Mouse (Mus musculus) testis, postnatal 10 days (tissue): ENCODE measurements at regions not wholly inside any gene's neighbourhood (a gene's known extent, or its start where the extent isn't known, plus 50 kb on each side); places are given as distances from the start of the nearest gene placed in this dataset.

Experiments
- DNase-seq: peaks from one replicate; pipeline ENCODE4 v3.0.0; 2021; ENCODE audit warnings: low spot score

DNA sequence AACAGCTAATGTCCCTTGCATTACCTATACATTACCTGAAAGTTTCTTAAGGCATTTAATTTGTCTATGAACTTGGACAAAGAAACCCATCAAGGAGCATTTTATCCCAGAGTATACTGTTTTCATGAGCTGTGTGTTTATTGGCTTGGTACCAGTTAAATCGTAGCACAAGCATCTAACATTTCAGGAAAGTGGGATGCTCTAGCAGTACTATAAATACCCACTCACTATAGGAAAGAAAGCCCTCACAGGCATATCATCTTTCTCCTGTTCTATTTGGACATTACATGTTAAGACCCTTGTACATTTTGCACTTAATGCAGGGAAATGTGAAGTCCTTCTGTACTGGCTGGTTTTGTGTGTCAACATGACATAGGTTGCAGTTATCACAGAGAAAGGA, 163.9 kb downstream of the Ptprc start:
- DNase-seq, result no peak

DNA sequence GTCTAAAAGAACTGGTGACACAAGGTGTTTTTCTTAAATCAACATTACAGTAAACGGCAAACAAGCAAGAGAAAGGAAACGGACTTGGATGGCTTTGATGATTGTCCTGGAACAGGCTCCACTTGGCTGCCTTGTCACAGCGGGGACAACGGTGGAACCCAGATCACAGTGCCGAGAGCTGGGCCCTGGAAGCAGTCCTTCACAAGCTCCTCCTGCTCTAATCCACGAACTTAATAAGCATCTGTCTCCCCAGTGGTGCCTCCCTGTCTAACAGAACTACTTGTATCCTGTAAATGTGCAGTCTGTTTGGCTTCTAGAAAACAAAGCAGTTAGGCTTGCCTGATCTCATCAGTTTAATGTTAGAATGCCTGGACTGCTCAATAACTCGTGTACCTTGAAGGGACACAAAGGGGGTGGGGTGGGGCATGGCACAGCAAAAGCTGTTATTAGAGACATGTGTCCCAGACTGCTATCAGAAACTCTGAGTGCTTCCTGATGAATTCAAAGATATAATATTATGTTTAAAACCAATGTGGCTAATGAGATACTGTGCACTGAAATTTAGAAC, 164.5 kb downstream of the Ptprc start:
- no peak for DNase-seq

DNA sequence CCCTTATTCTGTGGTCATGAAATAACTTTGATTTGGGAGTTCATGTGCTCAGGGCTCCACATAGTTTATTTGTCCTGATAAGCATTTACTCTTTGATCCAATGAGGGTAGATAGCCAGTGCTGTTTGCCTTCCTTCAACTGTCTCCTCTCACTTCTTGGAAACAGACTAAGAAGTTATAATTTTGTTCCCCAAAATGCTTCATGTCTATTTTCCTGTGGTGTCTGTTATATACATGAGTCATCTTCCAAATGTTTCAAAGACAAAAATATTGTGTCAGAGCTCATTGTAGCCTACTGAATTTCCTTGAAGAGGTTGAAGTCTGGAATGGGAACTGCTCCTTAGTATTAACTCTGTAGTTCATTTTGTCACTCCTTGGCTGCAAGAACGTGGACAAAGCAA, 168.7 kb downstream of the Ptprc start:
- no peak for DNase-seq

DNA sequence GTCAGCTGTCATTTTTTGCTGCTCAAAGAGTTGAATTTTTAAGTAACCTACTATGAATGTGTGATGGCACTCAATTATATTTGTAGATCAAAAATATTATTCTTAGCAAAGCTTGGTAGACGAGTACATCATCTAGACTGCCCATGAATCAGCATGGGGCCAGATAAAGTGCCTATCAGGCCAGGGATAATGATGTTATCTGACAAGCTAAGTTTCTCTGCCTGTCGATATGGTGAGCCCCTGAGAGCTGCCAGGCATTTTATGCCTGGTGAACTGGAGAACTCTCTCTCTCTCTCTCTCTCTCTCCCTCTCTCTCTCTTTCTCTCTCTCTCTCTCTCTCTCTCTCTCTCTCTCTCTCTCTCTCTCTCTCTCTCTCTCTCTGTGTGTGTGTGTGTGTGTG, 171.2 kb downstream of the Ptprc start:
- DNase-seq, result no peak

DNA sequence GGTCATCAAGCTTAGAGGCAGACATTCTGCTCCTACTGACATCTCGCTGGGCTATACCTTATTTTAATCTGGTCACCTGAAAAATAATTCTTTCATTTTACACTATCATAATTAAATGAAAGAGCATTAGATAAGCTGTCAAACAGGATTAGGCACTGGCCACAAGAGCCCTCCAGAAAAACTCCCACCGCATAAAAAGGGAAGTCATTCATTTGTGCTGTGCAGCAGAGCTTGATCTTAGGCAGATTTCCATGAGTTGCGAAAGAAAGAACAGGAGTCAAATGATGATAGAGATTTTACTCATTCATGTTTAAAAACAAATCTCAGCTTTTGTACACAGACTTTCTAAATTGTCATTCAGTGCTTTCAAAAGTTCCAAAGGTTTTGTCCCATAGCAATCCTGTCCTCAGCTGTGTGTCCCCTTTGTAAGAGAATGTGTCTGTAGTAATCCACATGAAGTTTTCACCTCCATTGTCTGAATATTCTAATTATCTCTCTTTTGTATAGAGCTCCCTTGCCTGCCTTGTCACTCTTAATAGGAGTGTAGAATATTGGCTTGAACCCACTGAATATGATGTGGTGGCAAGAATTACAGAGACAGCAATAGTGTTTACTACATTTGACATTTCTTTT, 176.1 kb downstream of the Ptprc start:
- no peak for DNase-seq

DNA sequence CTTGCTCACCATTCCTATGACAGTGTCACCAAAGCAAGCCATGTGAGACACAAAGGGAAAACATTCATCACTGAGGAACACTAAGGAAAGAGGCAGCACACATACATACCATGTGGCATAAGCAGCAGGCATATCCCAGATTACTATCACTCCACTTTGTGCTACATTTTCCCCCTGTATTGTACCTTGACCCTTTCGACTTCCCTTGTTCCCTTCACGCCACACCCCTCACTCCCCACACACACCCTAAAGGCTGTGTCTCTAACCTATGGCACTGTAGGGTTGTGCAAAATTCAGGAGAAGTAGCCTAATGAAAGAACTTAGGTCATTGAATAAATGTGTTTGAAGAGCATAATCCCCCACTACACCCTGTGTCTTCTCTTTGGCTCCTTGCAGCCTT, 179.5 kb downstream of the Ptprc start:
- DNase-seq, result no peak

DNA sequence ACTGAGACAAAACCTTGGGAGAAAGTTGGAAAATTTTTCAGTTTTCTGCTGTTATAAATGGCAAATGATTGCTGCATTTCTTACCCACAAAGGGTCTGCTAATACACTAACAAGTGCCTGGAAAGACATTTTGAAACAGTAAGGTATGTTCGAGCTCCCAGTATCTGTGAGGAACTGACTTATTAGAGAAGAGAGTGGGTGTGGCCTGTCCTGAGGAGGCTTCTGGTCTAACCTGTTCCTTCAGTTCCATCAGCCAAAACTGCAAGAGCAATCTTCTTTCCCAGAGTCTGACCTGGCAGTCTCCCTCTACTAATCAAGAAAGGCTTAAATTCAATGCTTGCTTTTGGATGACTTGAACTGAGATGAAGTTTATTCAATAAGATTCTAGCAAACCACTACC, 183.6 kb downstream of the Ptprc start:
- no peak for DNase-seq

DNA sequence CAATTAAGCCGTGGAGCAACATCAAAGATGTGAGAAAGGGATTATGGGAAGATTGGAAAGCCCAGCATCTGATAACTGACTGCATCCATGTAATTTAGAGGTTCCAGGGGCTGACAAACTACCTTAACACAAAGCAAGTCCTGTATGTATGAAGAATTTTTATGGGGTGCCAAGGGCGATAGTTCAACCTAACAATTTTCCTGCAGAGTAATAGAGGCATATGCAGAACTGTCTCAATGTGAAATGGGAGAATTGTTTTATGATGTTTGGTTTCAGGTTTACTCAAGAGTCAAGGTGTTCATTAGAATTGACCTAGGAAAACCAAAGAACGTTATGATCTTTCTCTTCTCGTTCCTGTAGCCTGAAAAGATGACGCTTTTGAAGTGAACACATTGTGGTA, 184.1 kb downstream of the Ptprc start:
- no peak for DNase-seq

DNA sequence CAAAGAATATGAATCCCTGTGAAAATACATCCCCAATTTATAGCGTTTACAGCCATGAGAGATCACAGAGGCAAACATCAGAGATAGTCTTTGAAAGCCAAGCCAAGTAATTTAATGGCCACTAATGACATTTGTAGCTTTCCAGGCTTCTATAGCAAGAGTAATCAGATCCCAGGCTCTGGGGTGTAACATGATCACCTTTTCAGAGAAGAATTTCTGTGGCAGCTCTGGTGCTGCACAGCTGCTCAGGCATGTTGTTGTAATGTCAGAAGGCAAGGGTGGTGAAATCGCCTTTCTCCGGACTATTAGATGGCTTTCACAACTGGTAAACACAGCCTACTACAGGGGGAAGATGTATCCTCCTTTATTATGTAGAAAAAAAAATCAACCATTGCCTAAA, 202.1 kb downstream of the Ptprc start:
- no peak for DNase-seq

DNA sequence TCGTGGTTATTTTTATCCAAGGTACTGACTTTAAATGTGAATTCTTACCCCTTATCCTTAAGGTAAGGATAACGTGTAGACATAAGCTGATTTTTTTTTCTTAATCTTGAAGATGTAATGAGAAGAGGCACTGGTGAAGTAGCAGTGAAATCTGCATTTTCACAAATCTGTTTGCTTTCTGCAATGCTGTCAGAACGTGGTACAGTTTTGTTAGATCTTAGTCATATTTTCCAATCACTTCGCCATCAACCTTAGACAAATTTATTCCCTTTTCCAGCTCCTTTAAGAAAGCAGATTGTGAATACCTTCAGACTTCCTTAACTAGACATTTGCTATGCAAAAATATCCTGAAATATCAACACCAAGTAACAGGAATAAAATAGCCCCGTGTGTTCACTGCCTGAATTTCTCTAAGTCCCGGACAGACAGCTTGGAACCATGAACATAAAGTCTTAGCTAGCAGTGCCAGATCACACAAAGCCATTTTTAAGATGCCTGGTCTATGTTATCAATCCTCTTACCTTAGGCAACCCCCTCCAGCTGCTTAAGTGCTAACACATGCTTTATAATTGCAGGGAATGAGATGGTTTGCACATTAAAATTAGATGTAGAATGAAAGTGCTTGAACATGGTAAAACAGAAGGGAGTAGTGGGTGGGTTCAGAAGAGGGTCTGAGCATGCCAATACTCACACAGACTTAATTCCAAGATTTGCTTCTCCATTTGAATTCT, 202.7 kb downstream of the Ptprc start:
- DNase-seq, result no peak

DNA sequence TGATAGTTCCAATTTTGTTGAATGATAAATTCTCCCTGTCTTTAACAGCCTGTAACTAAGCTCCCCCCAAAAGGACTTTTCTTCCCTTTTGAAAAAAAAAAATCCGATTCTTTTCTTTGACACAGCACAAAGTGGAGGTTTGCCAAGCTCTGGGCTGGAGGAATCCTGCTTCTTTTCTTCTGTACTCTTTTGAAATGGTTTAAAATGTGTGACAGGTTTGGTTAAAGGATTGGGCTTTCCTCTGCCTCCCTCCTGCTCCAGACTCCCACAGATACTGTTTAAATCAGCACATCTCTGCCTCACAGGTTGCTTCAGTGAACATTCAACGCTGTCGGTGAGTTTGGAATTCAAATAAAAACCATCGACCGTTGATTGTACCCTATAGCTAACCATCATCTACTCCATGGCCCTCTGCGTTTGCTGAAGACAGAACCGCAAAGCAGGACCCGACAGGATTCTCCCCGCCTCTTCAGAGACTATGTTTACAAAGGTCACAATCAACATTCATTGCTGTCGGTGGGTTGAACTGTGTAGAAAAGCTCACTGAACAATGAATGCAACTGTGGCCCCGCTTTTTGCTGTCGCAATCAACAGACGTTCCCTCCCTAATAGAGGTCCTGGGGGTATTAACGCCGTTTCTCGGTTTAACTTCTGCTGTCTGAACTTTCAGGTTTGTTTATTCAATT, 209.2 kb downstream of the Ptprc start:
- no peak for DNase-seq

DNA sequence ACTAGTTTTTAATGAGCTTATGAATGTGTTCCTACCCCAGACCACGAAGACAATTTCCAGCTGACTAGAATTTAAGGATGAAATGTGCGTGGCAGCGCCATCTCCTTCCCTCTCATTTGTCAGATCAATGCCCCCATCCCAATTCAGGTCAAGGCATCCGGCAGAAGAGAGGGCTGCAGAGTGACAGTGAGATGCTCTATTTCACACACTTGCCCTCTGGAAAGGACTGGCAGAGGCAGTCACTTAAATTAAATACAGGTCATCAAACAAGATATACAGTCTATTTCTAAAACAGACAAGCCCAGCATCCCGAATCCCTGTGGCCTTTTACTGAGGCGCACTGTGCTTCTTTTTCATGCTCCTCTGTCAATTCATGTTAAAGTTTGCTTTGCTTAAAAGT, 211.9 kb downstream of the Ptprc start:
- no peak for DNase-seq

DNA sequence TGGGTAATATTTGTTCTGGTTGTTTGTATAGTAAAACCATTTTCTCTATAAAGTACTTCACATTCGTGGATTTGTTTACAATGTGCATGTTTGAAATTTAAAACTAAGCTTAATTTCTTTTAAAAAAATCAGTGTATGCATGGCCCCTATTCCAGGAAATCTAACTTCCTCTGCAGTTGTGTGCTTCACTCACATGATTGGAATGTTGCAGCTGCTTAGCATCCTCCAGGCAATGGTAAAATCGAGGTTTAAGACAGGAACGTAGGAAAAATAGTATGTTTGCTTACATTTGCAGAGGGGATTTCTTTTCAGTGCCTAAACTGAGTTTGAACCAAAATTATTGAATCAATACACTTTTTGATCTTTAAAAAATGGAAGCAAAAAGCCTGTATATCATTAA, 217.5 kb downstream of the Ptprc start:
- no peak for DNase-seq

DNA sequence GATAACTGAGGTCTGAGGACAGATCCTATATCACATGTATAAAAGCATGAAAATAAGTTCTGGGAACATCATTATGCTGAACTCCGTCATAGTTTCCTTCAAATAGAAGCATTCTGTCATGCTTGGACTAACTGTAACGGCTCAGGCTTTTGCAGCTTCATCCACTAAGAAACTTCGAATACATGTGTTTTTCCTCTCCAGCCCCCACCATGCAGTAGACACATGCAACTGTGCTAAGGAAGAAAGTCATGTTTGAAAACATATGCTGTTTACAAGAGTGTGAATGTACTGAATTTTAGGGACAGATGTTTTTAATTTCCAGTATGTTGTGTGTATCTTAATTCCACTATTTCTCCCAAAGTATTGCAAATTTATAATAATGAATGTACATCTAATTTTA, 219.5 kb downstream of the Ptprc start:
- no peak for DNase-seq

DNA sequence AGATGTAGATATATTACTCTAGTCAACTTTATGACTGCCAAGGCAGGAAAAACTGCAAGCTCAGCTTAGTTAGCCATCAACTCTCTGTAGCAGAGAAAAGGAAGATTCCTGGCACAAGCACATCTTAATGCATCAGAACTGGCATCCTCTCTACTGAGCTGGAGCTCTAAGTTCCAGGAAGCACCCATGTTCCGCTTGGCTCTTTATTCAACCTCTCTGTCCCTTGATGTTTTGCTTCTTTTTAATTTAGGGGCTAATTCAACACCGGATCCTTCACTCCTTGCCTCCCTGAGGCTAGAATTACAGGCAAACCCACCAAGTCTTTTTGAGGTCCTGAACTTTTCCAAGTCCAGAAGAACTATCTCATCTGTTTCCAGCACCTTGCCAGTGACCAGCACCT, 220.4 kb downstream of the Ptprc start:
- no peak for DNase-seq

DNA sequence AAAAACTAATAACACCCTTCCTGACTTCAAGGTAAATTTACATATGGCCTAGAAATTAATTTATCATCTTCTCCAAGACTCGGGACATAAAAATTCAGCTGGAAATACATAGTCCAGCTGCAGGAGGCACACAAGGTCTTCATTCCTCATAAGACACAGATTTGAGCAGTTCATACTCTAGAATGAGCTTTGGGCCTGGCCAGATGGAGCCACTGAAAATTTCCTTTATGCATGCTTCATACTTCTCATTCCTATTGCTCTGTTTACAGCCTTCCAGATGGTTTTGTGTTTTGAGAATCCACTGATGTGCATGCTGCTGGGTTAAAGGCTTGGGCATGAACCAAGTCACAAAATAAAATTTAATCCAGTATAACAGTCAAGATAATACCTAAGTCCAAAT, 222.1 kb downstream of the Ptprc start:
- DNase-seq, result no peak

DNA sequence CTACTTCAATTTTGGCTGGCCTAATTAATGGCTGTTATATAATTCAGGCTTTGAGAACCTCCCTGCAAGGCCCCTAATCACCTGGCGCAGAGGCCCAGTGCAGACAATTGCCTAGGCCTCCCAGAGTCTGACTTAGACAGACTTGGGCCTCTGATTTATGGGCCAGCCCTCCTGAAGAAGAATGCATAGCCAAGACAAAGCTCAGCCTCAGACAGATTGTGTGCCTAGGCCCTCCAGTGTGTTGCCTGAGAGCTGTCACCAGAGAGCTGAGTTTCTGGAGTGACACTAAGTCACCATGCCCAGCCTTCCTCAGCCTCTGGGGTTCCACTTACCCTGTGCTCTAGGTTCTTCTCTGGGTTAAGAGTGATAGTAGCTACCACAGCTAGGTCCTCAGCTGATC, 222.7 kb downstream of the Ptprc start:
- DNase-seq, result no peak

DNA sequence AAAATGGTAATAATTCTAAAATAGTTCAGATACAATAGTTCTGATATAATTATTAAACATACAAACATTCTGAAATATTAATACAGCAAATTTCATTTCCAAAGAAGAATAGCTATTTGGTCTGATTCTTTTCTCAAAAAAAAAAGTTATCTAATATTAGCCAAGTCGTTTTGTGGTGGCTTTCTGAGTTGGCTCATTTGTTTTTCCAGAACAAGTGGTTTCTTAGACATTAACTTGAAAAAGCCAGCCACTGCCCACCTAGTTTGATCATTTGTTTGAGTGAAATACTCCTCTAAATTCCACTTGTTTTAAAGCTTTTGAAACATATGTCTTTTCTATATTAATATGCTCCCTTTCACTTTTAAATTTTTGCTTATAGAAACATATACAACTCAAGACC, 227.6 kb downstream of the Ptprc start:
- DNase-seq, result no peak

DNA sequence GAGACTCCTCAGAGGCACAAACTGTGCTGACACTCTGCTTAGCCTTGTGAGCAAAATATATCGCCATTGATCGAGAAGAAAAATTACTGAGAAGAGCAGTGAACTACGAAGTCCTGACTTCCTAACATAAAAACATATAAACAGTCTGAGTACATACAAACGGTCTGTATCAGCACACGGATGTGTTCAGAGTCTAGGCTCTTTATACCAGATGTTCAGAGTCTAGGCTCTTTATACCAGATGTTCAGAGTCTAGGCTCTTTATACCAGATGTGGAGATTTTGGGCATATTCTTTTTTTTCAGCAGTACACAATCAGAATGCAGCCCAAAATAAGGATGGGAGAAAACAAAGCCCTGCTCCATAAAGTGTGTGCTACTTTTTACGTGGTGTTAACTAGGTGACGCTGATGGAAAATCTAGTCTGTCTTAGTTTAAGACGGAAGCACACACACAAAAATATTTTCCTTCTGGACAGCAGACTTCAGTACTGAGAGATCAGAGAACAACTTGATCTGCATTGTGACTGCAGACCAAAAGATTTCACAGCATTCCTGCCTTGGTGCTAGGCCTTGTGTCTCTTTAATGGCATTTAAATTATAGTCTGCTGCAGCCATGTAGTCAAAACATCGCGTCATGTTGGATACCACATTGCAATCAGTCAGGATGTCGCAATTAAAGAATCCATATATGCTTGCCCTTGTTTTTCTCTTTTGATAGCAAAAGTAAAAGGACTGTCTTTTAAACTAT, 233.6 kb downstream of the Ptprc start:
- DNase-seq, result no peak

DNA sequence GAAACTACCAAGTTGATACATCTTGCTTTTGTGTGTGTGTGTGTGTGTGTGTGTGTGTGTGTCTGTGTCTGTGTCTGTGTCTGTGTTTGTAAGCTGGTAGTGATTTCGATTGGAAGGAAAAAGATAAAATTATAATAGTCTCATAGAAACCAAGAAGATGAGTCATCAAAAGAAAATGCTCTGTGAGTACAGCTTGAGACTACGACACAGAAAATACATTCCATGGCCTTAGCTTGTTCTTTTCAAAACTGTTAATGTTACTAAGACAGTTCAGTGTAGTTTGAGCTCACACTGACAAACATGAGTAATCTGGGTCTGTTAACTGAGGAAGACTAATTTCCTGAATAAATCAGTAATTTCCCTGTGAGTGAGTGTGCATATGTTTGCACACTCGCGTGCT, 239.8 kb downstream of the Ptprc start:
- no peak for DNase-seq

DNA sequence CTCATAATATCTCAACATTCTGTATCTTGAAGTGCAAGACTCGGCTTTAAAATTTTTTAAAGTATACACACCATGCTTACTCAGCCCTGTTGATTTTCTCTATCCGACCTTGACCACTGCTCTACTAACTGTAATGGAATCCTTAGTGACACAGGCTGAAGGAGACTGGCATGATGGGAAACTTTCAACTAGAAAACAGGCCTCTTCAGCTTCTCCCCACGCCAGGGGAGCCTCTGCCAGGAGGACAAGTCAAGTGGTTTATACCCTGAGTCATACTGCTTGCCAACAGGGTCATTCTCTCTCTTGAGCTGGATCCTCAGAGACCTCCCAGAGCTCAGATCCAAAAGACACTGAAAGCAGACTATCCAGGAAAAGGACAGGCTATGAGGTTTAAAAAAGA, 245.7 kb downstream of the Ptprc start:
- DNase-seq, result no peak

DNA sequence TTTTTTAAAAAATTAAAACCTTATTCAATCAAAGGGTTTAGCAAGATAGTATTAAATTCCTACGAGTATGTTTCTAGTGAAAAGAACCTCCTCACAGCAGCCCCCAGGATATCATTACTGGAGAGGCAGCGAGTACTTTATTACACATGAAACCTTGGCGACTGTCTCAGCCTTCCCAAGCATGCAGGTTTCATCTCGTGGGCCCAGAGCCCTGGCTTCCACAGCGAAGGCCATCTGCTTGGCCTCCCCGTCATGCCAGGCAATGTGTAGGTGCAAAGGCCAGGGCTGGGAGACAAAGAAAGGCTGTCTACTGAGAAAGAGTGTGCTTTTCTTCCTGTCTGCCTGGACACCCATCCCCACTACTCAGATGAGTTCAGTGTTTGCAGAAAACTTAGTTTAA, 247.0 kb downstream of the Ptprc start:
- peak; percentile 53 for DNase-seq

DNA sequence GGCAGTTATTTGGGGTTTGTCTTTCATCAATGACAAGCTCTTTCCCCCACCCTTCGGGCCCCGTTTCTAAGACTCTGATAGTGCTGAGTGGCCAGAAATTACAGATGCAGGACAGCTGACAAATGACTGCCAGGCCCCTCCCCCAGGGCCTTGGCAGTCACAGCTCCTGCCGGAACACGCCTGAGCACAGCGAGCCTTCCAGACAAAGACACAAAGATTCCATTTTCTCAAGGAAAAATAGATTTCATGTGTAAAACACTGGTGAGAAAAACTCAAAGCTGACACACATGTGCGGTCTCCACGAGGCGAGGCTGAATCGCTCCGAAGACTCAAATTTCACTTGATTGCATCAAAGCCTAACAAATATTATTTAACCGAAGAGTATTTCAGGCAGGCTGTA, 247.6 kb downstream of the Ptprc start:
- DNase-seq, result peak; percentile 72
